Mouse (Mus musculus) forebrain, postnatal 0 days (tissue): ENCODE data around the gene Cmip. TPM values are rescaled to one million over a fixed set of nuclear protein-coding genes. Genes with fewer than 3 reads are reported as not detected.

Source experiments
- ATAC-seq: fragments of 200-750 bp; cut with Nextera tagmentation; 2 replicates; pipeline ENCODE4 v1.8.0; 2017; ENCODE audit warnings: mild to moderate bottlenecking, moderate library complexity
- DNase-seq: peaks from one replicate; pipeline ENCODE4 v3.0.0-alpha.2; 2015
- H3K27ac ChIP-seq: fragments of 300-500 bp; sonication (generic); 2 replicates; pipeline ENCODE4 v1.5.1; 2014; ENCODE audit warnings: low read depth, mild to moderate bottlenecking, antibody characterized with exemption, low read length, moderate library complexity, mixed read lengths
- H3K27me3 ChIP-seq: fragments of 300-500 bp; sonication (generic); 2 replicates; pipeline ENCODE4 v1.6.1; 2014; ENCODE audit warnings: mild to moderate bottlenecking, low read length, mixed read lengths; ENCODE audit not compliant: insufficient read depth
- H3K36me3 ChIP-seq: fragments of 300-500 bp; sonication (generic); 2 replicates; pipeline ENCODE4 v1.6.1; 2014; ENCODE audit warnings: mild to moderate bottlenecking, moderate library complexity; ENCODE audit not compliant: insufficient read depth
- H3K4me1 ChIP-seq: fragments of 300-500 bp; sonication (generic); 2 replicates; pipeline ENCODE4 v1.6.1; 2014; ENCODE audit warnings: antibody characterized with exemption; ENCODE audit not compliant: insufficient read depth
- H3K4me2 ChIP-seq: fragments of 300-500 bp; sonication (generic); 2 replicates; pipeline ENCODE4 v1.6.1; 2014; ENCODE audit warnings: low read depth, mild to moderate bottlenecking, moderate library complexity
- H3K4me3 ChIP-seq: fragments of 300-500 bp; sonication (generic); 2 replicates; pipeline ENCODE4 v1.5.1; 2014; ENCODE audit warnings: low read depth, low read length, mixed read lengths
- H3K9ac ChIP-seq: fragments of 300-500 bp; sonication (generic); 2 replicates; pipeline ENCODE4 v1.6.1; 2014; ENCODE audit warnings: mild to moderate bottlenecking
- H3K9me3 ChIP-seq: fragments of 300-500 bp; sonication (generic); 2 replicates; pipeline ENCODE4 v1.6.1; 2016; ENCODE audit warnings: low read length
- CTCF ChIP-seq: sonication (generic); IDR thresholded peaks from 2 replicates; pipeline ENCODE4 v1.5.1; 2016; ENCODE audit warnings: antibody characterized with exemption, control low read depth, low read depth
- WGBS: fragments of 180-500 bp; shearing (Covaris S2); extraction: QIAGEN DNeasy Blood & Tissue Kit; methylation state at CpG from one replicate; pipeline ENCODE4 v1.1.7; 2014; 5-methylcytosine and 5-hydroxymethylcytosine counted together
- polyA plus RNA-seq: library from polyadenylated mRNA; unstranded; fragments of >200 nt; fragmentation: Nextera tagmentation; extraction: Ambion mirVana; gene quantifications from 2 replicates; pipeline ENCODE4 v1.2.1, GENCODE M21; 2015
- total RNA-seq: library from RNA; depleted of rRNA; stranded (reverse); fragments of >200 nt; gene quantifications from 2 replicates; pipeline ENCODE4 v1.2.3, GENCODE M21; 2014

Cmip gene
- total and polyA plus RNA-seq, 2 experiments from 2014 or later, result 192 to 204 TPM

DNA sequence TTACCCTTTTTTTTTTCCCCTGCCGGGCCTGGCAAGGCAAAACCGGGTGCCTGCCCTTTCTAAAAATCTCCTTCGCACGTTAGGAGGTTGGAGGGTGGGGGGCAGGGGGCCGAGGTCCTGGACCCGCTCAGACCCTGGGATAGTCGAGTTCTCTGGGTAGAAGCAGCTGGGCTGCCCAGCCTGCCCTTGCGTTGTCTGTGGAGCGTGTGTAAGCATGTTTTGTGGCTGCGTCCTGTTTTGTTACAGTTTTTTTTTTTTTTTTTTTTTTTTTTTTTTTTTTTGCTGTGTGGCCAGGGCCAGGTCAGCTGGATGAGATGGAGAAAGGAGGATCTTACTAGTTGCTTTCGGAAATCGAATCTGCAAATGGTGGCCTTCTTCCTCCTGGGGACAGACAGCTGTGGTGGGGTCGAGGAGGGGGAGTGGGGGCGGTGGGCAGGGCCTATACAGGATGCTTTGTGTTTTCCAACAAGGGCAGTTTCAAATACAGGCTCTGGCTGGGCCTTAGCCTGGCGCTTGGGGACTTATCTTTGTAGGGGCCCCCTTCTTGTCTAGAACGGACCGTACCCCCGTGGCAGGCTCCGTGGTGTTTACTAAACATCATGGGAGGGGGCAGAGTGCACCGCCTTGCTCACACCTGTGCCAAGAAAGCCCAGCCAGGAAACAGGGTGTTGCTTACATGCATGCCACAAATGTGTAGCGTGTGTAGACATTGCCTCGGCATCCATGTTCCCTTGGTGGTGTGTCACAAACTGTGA lies 1.1 kb downstream of the Cmip start:
- Histone ChIP-seq H3K9ac (peak overlapping the region; percentile 90), H3K4me2 (peak overlapping the region; percentile 88), H3K27ac (peak overlapping the region; percentile 90), H3K4me3 (peak overlapping the region; percentile 96), H3K9me3 (no peaks in the 10 kb centered on the region), H3K27me3 (no peaks in the 10 kb centered on the region), H3K36me3 (no peaks in the 10 kb centered on the region), H3K4me1 (peaks cover 20% of the 10 kb centered on the region)
- no peak for TF ChIP-seq CTCF
- WGBS, result 4% methylated on average over 22 of the region's 22 CpGs
- DNase-seq, result peak; percentile 58
- ATAC-seq, result no peak

DNA sequence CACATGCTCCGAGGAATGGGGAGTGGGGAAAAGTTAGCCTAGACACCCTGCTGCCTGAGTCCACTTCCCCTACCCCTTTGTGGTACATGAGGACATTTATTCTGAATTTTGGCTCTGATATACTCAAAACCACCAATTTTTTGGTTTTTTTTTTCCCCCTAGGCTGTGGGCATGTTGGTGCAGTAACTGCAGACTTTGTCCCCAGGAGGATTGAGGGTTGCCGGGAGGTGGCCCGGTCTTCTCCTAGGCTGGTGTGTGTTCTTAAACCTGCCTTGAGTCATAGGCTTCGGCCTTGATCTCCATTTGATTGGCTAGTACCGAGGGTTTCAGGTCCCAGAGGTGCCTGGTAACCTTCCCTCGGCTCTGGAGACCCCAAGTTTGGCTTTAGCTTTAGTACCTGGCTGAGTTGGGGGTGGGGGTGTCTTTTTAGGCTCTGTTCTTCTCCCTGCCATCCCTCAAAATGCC lies 1.7 kb downstream of the Cmip start:
- 29% methylated on average over 6 of the region's 6 CpGs for WGBS
- H3K9me3 ChIP-seq, result no peaks in the 10 kb centered on the region
- peak overlapping the region; percentile 88 for H3K4me2 ChIP-seq
- H3K27me3 ChIP-seq, result no peaks in the 10 kb centered on the region
- peak overlapping the region; percentile 90 for H3K9ac ChIP-seq
- H3K36me3 ChIP-seq, result no peaks in the 10 kb centered on the region
- H3K4me3 ChIP-seq, result peak overlapping the region; percentile 96
- peak; percentile 16 for DNase-seq
- TF ChIP-seq CTCF, result no peak
- H3K27ac ChIP-seq, result peak overlapping the region; percentile 90
- H3K4me1 ChIP-seq, result peaks cover 20% of the 10 kb centered on the region
- ATAC-seq, result no peak

DNA sequence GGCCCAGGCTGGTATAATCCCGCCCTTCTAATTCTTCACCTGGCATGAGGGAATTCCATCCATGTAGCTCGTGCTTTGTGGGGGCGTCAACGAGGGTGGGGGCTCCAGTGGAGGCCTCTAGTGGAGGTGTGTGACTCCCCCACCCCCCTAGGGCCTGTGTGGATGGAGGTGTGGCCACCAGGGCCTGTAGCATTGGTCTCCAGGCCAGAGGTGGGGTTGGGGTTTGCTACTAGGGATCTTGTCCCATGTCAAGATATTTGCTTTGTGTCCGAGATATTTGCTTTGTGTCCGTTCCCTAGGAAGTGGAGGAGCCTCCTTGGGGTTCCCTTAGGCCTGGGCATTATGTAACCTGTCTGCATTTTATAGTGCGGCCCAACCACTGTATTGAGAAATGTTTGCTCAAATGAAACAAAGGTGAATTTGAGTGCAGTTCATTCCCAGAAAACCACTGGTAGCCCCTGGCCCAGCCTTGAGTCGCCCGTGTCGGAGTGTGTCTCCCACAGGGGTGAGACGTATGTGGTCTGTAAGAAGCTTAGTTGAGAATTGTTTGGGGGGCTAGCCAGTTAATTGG lies 2.7 kb downstream of the Cmip start:
- 47% methylated on average over 11 of the region's 11 CpGs for WGBS
- Histone ChIP-seq H3K4me2 (peak overlapping the region; percentile 88), H3K36me3 (no peaks in the 10 kb centered on the region), H3K9ac (peak overlapping the region; percentile 90), H3K4me1 (peaks cover 20% of the 10 kb centered on the region), H3K27ac (peak overlapping the region; percentile 90), H3K9me3 (no peaks in the 10 kb centered on the region), H3K27me3 (no peaks in the 10 kb centered on the region), H3K4me3 (peak overlapping the region; percentile 96)
- no peak for DNase-seq
- ATAC-seq, result no peak
- 0 out of 2 replicates have a peak, but pooled peaks have one; percentile 12 for TF ChIP-seq CTCF

DNA sequence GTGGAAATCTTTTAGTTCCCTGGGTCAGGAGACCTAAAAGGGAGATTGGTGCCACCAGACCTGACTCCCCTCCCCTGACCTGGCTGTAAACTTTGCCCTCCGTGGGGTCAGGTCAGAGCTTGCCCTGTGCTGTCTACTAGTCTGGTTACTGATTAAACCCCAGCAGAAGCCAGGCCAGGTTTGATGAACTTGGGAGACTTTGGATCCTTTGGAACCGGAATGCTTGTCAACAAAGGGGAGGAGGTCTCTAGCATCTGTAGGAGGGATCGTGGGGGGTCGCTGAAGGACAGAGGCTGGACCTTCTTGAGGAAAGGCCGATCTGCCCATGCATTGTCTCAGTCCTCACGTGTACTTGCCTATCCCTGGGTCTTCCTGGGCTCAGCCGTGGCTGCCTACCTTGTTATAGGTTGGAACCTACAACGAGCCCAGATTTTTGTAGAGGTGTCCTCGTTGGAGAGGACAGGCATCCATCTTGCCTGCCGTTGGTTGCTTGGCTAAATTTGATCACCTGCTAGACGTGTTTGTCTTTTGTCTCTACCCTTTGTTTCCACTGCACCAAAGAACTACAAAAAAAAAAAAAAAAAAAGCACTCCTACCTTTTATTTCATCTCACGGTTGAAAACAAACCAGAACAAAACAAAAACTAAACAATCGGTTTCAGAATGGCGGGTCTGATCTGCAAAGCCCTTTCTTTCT lies 3.5 kb downstream of the Cmip start:
- DNase-seq, result peak; percentile 46
- H3K4me1 ChIP-seq, result peaks cover 20% of the 10 kb centered on the region
- peak overlapping the region; percentile 66; the same call in 1 of the 2 replicates for H3K27ac ChIP-seq
- no peaks in the 10 kb centered on the region for H3K36me3 ChIP-seq
- no peaks in the 10 kb centered on the region for H3K27me3 ChIP-seq
- no peaks in the 10 kb centered on the region for H3K9me3 ChIP-seq
- H3K9ac ChIP-seq, result peak overlapping the region; percentile 90
- 19% methylated on average over 14 of the region's 14 CpGs for WGBS
- ATAC-seq, result no peak
- peak overlapping the region; percentile 88 for H3K4me2 ChIP-seq
- no peak for TF ChIP-seq CTCF
- H3K4me3 ChIP-seq, result peak overlapping the region; percentile 96

DNA sequence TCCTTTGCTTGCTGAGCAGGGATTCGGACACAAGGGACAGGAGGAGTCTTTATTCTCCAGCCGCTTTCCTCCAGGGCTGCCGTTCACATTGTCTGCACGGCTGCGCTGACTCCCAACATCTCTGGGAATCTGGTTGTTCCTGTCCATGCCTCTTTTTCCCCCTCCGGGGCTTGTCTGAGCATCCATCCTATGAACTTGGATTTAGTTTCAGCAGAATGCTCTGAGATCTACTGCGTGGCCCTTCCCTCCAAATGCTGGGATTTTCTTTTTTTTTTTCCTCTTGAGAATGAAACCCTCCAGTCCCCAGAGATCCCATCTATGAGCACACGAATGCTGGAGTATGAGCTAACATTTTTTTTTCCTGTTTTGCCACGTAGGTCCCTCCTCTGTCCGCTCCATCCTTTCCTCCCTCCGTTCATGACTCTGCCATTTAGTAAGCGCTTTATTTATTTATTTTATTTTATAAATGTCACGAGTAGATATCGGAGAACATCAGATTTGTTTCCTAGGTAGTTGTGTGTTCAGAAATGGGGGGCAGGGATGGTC lies 4.1 kb downstream of the Cmip start:
- Histone ChIP-seq H3K27me3 (no peaks in the 10 kb centered on the region), H3K27ac (peak overlapping the region; percentile 66), H3K36me3 (no peaks in the 10 kb centered on the region), H3K9ac (peak overlapping the region; percentile 90), H3K4me2 (peak overlapping the region; percentile 88), H3K9me3 (no peaks in the 10 kb centered on the region), H3K4me3 (peak overlapping the region; percentile 96), H3K4me1 (peaks cover 20% of the 10 kb centered on the region)
- WGBS, result 23% methylated on average over 14 of the region's 14 CpGs
- TF ChIP-seq CTCF, result no peak
- ATAC-seq (no peak), DNase-seq (peak; percentile 58)

DNA sequence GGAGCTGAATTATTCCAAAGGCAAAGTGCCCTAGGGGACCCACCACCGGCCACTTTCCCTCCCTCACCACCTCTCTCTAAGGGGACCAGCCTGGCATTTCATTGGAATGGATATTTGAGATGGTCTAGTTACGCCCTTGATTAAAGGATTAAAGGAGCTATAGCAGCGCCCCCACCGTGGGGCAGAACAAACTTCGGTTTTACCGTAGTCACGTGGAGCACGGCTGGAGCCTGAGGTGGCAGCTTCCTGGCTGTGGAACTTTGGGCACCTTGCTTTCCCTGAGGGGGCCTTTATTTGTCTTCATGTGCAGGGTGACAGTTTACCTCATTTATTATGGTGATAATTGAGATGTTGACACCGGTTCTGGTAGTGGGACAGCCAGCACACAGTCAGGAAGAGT lies 4.8 kb downstream of the Cmip start:
- Histone ChIP-seq H3K27ac (no peak overlapping the region), H3K4me2 (peak overlapping the region; percentile 88), H3K9me3 (no peaks in the 10 kb centered on the region), H3K4me1 (peaks cover 20% of the 10 kb centered on the region), H3K36me3 (no peaks in the 10 kb centered on the region), H3K27me3 (no peaks in the 10 kb centered on the region), H3K4me3 (peak overlapping the region; percentile 96), H3K9ac (no peak overlapping the region; the same call in 1 of the 2 replicates)
- no peak for ATAC-seq
- DNase-seq, result no peak
- TF ChIP-seq CTCF, result no peak
- WGBS, result 22% methylated on average over 9 of the region's 9 CpGs
